Mouse (Mus musculus): ENCODE measurements around the gene Zc3hav1.

Gene Zc3hav1

DNA sequence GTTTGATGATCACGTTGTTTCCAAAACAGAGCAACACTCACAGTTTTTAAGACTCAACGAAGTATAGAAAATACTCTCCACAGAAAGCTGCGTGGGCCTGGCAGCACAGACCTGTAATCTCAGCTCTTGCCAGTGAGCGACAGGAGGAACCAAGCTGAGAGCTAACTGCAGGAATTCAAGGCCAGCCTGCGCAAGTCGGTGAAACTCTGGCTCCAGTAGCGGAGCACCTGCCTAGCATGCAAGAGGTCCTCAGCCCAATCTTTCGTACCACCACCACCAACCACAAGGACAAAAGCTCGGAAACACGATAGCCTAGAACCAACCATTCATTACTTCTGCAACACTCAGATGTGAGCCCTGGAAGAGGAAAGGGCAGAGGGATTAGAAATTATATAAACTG, 2.0 kb downstream of the Zc3hav1 start:
- peak; percentile 78 for DNase-seq (ENCODE audit: low read depth)

GRCm38 (mm10) chr6:38351930-38352329, 2.5 kb downstream of the Zc3hav1 start:
- DNase-seq (ENCODE audit: low read depth) = peak; percentile 73

GRCm38 (mm10) chr6:38349806-38350205, 4.6 kb downstream of the Zc3hav1 start:
- DNase-seq (ENCODE audit: low read depth) = no peak

DNA sequence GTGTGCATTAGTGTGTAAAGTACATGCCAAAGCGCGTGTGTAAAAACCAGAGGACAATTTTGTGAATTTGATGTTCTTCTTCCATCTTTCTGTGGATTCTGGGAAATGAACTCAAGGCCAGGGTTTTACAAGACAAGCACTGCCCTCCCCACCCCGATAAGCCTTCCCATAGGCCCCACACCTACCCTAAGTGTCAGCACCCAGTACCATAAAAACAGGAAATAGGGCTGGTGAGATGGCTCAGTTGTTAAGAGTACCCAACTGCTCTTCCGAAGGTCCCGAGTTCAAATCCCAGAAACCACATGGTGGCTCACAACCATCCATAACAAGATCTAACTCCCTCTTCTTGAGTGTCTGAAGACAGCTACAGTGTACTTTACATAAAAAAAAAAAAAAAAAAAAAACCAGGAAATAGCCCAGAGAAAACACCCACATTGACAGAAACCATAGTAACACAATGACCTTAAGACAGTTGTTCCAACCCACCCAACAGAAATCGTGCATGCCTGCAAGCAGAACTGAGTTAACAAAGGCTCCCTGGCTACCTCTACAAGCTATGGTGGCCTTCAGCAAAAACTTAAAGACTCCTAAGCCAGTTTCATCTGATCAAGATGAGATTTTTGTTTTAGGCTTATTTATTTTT, 5.5 kb downstream of the Zc3hav1 start:
- no peak for DNase-seq (ENCODE audit: low read depth)

GRCm38 (mm10) chr6:38347875-38348274, 6.5 kb downstream of the Zc3hav1 start:
- peak; percentile 55 for DNase-seq (ENCODE audit: low read depth)

DNA sequence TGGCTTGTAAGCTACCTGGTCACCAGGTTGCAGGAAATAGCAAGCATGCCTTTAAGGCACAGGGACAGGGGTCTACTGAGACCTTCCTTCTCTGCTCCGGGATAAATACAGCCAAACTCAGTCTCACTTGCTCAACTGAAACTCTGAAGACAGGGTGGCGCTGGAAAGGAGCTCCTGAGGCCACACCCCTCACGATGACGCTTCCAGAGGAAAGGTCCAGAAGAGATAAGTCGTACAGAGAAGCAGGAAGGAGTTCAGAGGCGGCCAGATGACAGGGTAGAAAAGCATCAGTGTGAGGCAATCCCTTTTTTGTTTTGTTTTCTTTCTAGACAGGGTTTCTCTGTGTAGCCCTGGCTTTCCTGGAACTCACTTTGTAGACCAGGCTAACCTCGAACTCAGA, 8.6 kb downstream of the Zc3hav1 start:
- peak; percentile 89 for DNase-seq (ENCODE audit: low read depth)

GRCm38 (mm10) chr6:38344006-38344670, 10.3 kb downstream of the Zc3hav1 start:
- peak; percentile 55 for DNase-seq (ENCODE audit: low read depth)

DNA sequence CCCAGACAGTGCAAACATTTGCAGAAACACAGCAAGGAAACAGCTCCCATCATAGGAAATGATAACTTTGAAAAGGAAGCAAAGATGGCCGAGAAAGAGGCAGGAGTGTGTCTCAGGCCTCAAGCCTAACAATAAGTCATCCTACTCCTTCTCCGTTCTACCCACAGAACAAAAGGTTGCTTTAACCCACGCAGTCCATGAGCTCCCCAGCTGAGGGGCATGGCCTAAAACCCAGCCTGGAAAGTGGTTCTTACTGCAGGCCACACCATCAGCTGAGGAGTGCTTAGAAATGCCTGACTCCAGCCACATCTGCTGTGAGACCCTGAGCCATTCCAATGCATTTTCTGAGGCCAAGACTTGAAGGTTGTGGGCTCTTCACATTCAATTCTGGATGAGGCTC, 10.8 kb downstream of the Zc3hav1 start:
- no peak for DNase-seq (ENCODE audit: low read depth)

DNA sequence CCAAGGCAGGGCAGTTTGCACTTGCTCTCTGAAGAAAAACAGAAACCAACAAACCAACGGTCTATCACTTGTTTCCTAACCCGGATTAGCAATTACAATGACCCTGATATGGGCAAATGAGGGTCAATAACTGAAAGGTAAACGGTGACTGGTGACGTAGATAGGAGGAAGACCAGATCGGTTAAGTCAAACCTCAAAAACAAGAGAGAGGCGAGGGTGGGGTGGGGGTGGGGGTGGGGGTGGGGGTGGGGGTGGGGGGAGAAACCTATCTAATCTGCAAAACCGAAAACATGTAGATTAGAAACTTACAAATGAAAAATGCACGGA, 11.8 kb downstream of the Zc3hav1 start:
- no peak for DNase-seq (ENCODE audit: low read depth)

- DNase-seq (ENCODE audit: low read depth) = peak; percentile 75
These were observed 12.4 kb downstream of the Zc3hav1 start for GRCm38 (mm10) chr6:38341751-38342665.

GRCm38 (mm10) chr6:38339078-38339477, 15.3 kb downstream of the Zc3hav1 start:
- no peak for DNase-seq (ENCODE audit: low read depth)

DNA sequence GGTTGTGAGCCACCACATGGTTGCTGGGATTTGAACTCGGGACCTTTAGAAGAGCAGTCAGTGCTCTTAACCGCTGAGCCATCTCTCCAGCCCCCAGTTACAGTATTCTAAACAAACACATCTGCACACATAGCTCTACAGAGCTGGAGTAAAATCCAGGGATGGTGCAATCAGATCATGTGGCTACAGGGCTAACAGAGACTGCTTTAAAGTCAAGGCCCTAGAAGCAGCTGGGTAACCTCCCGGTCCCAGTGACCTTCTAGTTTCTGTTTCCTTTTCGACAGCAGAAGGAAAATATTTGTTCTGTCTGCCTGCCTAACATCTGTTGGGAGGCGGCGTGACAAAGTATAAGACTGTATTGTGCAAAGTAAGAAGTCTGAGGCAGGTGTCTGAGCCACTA, 16.5 kb downstream of the Zc3hav1 start:
- DNase-seq (ENCODE audit: low read depth) = peak; percentile 54

DNA sequence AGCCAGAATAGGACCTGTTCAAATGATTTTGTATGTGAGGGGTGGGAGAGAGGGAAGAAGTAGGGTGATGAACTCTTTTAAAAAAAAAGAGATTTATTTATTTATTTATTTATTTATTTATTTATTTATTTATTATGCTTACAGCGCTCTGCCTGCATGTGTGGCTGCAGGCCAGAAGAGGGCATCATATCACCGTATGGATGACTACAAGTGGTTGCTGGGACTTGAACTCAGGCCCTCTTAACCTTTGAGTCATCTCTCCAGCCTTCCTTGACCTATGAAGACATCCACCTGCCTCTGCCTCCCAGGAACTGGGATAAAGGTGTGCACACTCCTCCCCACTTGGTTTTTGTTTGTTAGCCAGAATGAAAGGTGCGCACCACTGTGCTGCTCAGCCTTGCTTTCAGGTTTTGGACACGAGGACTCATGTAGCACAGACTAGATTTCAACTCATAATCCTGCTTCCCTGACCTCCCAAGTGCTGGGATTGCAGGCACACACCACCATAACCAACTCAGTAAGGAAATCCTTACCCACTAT, 17.2 kb downstream of the Zc3hav1 start:
- peak; percentile 56 for DNase-seq (ENCODE audit: low read depth)

DNA sequence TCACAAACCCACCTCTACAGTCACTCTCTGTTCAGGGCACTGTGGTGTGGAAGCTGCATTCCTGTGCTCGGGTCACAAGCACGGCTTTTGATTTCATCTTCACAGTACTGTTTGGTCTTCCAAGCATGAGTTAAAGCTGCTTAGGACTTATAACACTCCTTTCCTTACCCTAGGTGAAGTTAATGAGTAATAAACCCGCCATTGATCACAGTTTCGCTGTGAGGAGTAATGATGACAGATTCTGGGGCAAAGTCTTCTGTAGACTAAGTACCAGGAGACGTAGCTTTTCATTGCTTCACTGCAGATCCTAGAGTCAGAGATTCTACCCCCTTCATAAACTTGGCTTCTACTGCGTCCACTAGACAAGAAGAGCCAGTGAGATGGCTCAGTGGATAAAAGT, 19.1 kb downstream of the Zc3hav1 start:
- DNase-seq (ENCODE audit: low read depth) = no peak

- peak; percentile 69 for DNase-seq (ENCODE audit: low read depth)
These were observed 27.8 kb downstream of the Zc3hav1 start for GRCm38 (mm10) chr6:38326596-38326995.

DNA sequence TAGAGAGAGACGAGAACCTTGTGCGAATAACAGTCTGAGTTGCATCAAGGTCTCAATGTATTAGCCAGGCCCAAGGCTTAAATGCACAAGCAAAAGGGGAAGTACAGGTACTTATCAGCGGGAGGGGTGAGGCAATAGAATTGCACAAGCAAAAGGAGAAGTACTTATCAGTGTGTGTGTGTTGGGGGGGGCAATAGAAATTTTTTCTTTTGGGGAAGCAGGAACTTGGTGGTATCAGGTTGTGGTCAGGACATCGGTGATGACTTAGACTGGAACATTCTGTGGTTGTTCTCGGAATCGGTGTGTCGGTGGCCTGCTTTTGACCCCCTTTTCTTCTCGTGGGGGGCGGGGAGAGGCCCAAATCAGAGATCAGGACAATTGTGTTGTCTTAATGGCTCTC, 33.8 kb downstream of the Zc3hav1 start:
- no peak for DNase-seq (ENCODE audit: low read depth)

DNA sequence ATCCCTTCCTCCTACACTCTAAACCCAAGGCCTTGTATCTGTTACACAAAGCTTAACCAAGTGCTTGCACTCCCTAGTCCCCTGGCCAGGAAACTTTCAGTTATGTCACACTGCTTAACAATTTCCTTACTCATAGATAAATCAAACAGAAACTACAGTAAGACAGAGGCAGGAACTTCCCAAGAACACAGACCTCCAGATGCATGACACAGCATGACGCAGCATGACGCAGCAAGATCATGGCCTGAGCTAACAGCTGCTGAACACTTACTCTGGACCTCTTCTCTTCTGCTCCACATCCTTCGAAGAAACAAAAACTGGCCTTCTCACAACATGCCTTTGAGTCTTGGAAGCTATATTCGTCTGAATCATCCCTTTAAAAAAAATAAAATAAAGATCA, 38.4 kb downstream of the Zc3hav1 start:
- no peak for DNase-seq (ENCODE audit: low read depth)

DNA sequence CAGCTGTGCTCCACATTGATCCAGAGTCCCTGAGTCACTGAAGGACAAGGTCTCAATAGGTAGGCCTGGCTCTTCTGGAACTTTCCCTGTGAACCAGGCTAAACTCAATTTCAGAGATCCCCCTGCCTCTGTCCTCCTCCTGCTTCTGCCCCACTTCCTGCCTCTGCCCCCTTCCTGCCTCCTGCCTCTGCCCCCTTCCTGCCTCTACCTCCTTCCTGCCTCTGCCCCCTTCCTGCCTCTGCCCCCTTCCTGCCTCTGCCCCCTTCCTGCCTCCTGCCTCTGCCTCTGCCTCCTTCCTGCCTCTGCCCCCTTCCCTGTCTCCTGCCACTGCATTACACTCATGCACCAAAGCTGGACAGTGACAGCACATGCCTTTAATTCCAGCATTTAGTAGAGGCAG, 44.7 kb downstream of the Zc3hav1 start:
- no peak for DNase-seq (ENCODE audit: low read depth)

DNA sequence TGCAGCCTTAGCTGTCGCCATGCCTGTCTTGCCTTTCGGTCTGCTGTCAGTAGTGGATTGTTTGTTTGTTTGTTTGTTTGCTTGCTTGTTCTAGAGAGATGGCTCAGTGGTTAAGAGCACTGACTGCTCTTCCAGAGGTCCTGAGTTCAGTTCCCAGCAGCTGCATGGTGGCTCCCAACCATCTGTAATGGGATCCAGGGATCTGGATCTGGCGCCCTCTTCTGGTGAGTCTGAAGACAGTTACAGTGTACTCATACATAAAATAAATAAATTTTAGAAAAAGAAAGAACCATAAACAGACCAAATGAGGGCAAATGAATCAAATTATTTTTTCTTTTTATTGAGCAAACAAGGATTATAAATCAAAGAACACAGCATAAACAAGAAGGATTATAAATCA, 49.4 kb downstream of the Zc3hav1 start:
- peak; percentile 47 for DNase-seq (ENCODE audit: low read depth)

- peak; percentile 55 for DNase-seq (ENCODE audit: low read depth)
These were observed 55.5 kb downstream of the Zc3hav1 start, which contains the start of gene Zc3hav1l for GRCm38 (mm10) chr6:38298761-38299401. Gene Zc3hav1l (minus strand): TSS chr6:38299259.

GRCm38 (mm10) chr6:38298246-38298635, 56.2 kb downstream of the Zc3hav1 start:
- DNase-seq (ENCODE audit: low read depth) = no peak

DNA sequence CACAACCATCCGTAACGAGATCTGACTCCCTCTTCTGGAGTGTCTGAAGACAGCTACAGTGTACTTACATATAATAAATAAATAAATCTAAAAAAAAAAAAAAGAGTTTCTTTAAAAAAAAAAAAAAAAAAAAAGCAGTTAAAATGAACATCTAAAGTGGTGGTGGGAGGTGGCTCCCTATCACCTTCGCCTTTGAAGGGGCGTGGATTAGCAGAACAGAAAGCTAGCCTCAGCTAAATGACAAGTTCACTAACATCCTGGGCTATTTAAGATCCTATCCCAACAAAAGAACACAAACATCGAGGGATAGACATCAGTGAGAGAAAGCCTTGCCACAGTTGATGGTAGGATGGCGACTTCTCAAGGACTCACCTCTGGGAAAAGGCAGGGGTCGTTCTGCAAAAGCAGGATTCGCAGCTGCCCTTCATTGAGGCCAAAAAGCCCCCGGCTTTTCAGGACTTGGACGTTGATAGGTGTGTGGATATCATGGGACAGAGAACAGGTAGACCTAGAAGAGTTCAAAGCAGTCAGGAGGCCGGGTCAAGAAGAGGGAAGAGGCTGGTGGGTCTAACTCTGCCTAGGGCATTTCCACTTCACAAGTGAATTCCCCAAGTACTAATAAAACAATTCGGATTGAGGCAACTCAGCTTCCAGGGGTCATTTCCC, 56.7 kb downstream of the Zc3hav1 start:
- no peak for DNase-seq (ENCODE audit: low read depth)

Data from naive thymus-derived CD4-positive, alpha-beta T cell, adult 2 months (primary cell).